Mouse (Mus musculus): ENCODE measurements around the gene Wfs1. TPM values are rescaled to one million over a fixed set of nuclear protein-coding genes. Genes with fewer than 3 reads are reported as not detected.

Gene Wfs1
- polyA plus RNA-seq, 1 experiment from 2014 or later: 12.5 TPM

DNA sequence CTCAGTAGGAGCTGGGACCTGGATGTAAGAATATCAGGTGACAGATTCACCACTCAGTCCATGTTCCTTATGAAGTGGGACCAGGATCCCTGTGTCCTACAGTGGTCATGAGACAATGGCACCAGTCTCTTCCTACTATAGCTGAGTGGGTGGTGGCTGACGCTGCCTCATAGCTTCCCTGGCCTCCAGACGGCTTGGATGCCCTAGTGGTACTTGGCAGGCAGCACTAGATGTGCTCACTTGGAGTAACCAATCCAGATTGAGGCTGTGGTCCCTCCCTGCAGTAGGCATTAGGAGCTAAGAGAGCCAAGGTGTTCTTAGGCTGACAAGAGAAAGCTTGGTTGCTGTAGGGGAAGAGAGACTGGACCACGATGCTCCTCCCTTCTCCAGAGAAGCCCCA, 59.6 kb downstream of the Wfs1 start:
- no peaks in the 10 kb centered on the region for H3K27me3 ChIP-seq
- H3K27ac ChIP-seq (replicated peaks): no peak overlapping the region
- H3K9ac ChIP-seq: no peak overlapping the region
- H3K4me2 ChIP-seq (replicated peaks): no peak overlapping the region
- H3K9me3 ChIP-seq (replicated peaks): no peaks in the 10 kb centered on the region
- no peaks in the 10 kb centered on the region for H3K4me1 ChIP-seq
- no peak for ATAC-seq (ENCODE audit: insufficient number of reproducible peaks, low FRiP score, low TSS enrichment, low read depth)
- no peaks in the 10 kb centered on the region for H3K36me3 ChIP-seq
- WGBS: 67% methylated on average over 3 of the region's 3 CpGs
- no peak overlapping the region for H3K4me3 ChIP-seq (replicated peaks)

DNA sequence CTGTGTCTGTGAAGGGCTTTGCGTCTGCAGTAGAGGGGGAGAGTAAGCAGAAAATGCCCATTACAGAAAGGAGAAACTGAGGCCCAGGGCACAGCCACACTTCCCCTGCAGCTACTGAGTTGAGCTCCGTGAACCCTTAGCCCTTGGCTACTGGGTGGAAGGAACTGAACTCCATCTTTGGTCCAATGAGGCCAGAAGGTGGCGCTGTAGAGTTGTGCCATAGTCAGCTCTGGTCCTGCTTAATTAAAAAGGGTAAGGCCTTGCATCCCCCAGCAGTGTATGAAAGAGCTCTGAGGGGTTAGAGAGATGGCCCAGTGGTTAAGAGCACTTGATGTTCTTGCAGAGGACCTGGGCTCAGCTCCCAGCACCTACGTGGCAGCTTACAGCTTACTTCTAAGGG, 60.3 kb downstream of the Wfs1 start:
- 50% methylated on average over 4 of the region's 4 CpGs for WGBS
- Histone ChIP-seq H3K4me3 (replicated peaks) (no peak overlapping the region), H3K4me2 (replicated peaks) (no peak overlapping the region), H3K27ac (replicated peaks) (no peak overlapping the region), H3K36me3 (no peaks in the 10 kb centered on the region), H3K27me3 (no peaks in the 10 kb centered on the region), H3K4me1 (no peaks in the 10 kb centered on the region), H3K9ac (no peak overlapping the region), H3K9me3 (replicated peaks) (no peaks in the 10 kb centered on the region)
- ATAC-seq (ENCODE audit: insufficient number of reproducible peaks, low FRiP score, low TSS enrichment, low read depth): no peak

DNA sequence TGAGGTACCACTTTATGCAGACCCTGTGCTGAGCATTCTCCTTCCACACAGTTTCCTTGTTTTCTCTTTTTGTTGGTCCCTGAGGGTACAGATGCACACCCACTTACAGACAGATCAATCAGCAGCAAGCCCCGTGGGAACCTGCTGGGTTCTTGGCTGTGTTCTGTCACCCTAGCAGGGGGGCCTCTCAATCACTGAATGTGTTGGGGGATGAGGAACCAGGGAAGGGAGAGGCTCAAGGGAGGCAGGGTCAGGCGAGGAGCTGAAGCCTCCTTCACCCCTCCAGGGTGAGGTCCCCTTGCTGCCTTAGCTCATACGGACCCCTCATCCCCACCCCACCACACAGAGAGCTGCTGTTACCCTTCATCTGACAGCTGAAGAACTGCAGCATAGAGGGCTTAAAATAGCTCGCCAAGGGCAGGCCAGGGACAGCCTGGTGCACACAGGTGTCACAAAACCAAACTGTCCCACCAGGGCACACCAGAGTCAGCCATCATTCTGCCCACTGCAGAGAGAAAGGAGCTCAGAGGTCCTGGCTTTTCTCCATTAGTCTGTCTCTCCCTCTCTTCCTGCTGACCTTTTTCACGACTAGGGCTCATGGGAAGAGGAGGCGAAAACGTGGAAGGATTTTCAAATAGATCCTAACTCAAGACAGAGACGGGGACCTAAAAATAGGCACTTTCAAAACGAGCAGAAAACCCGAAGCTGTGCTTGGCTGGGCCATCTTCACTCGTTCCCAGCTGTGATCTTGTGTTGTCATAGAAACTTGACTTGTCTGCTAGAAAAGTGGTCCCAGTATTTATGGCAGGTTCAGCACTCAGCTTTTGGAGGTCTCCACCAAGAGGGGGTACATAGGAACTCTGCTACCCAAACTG, 64.9 kb downstream of the Wfs1 start:
- Histone ChIP-seq H3K4me3 (replicated peaks) (no peak overlapping the region), H3K36me3 (no peaks in the 10 kb centered on the region), H3K27ac (replicated peaks) (no peak overlapping the region), H3K9me3 (replicated peaks) (no peaks in the 10 kb centered on the region), H3K4me2 (replicated peaks) (no peak overlapping the region), H3K27me3 (no peaks in the 10 kb centered on the region), H3K4me1 (no peaks in the 10 kb centered on the region), H3K9ac (no peak overlapping the region)
- 38% methylated on average over 11 of the region's 11 CpGs for WGBS
- ATAC-seq (ENCODE audit: insufficient number of reproducible peaks, low FRiP score, low TSS enrichment, low read depth): no peak

DNA sequence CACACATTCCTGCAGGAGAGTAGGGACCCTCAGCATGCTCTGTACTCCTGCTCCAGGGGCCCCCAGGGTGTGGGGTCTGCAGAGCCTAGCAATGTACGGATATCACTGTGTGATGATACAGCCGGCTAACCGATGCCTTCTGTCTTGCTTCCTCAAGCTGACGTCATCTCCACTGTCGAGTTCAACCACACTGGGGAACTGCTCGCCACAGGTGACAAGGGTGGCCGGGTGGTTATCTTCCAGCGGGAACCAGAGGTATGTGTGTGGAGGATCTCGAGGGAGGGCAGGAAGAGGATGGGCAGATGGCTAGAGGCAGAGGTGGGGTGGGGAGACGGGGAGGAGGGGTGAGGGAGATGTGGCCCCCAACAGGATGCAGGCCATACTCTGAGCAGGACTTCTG, 66.2 kb downstream of the Wfs1 start:
- Histone ChIP-seq H3K9ac (no peak overlapping the region), H3K4me2 (replicated peaks) (no peak overlapping the region), H3K36me3 (no peaks in the 10 kb centered on the region), H3K27me3 (no peaks in the 10 kb centered on the region), H3K4me1 (peaks cover 5% of the 10 kb centered on the region; the same call in 1 of the 2 replicates), H3K27ac (replicated peaks) (no peak overlapping the region), H3K9me3 (replicated peaks) (no peaks in the 10 kb centered on the region), H3K4me3 (replicated peaks) (no peak overlapping the region)
- 67% methylated on average over 10 of the region's 10 CpGs for WGBS
- no peak for ATAC-seq (ENCODE audit: insufficient number of reproducible peaks, low FRiP score, low TSS enrichment, low read depth)

DNA sequence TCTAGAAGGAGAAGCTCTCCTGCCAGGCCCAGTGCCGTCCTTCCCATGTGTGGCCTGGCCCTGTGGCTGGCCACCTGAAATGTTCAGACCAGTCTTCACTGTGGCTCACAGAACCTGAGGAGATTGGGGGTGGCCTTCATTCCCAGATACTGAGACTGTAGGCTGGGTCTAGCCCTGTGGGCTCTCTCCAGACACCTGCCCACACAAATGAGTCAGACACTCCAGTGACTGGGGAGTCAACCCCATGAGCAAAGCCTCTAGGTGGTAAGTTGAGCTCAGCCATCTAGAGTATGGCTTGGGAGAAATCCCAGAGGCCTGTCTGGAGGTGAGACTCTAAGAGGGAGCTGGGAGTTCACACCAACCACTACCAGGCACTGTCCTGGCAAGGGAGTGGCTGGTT, 67.1 kb downstream of the Wfs1 start:
- no peak for ATAC-seq (ENCODE audit: insufficient number of reproducible peaks, low FRiP score, low TSS enrichment, low read depth)
- no peak overlapping the region for H3K4me2 ChIP-seq (replicated peaks)
- H3K9ac ChIP-seq: no peak overlapping the region

DNA sequence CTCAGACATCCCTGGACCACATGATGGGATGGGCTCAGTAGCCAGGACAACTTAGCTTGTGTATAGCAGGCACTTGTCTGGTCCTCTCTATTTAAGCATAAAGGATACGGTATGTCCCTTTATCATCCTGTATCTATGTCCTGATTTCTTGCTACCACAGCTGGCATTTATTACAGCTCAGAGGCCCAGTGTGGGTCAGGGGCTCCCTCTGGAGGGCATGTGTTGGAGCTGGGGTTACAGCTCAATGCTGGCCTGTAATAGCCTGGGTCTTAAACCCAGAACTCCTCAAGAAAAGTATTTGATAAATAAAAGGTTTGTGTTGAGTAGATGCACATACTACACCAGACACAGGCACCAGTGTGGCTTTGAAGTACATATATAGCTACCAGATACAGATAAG, 68.9 kb downstream of the Wfs1 start:
- 35% methylated on average over 1 of the region's 1 CpGs for WGBS
- ATAC-seq (ENCODE audit: insufficient number of reproducible peaks, low FRiP score, low TSS enrichment, low read depth): no peak
- no peaks in the 10 kb centered on the region for H3K9me3 ChIP-seq (replicated peaks)
- H3K27me3 ChIP-seq: no peaks in the 10 kb centered on the region
- peaks cover 5% of the 10 kb centered on the region; the same call in 1 of the 2 replicates for H3K4me1 ChIP-seq
- no peak overlapping the region for H3K4me2 ChIP-seq (replicated peaks)
- no peaks in the 10 kb centered on the region for H3K36me3 ChIP-seq
- no peak overlapping the region for H3K9ac ChIP-seq
- no peak overlapping the region for H3K4me3 ChIP-seq (replicated peaks)
- no peak overlapping the region for H3K27ac ChIP-seq (replicated peaks)

More for the DNA sequence above, 67.1 kb downstream of the Wfs1 start:
- no peak overlapping the region for H3K27ac ChIP-seq (replicated peaks)
- H3K27me3 ChIP-seq: no peaks in the 10 kb centered on the region
- WGBS: 88% methylated on average over 1 of the region's 1 CpGs
- no peak overlapping the region for H3K4me3 ChIP-seq (replicated peaks)
- H3K9me3 ChIP-seq (replicated peaks): no peaks in the 10 kb centered on the region
- H3K36me3 ChIP-seq: no peaks in the 10 kb centered on the region
- peaks cover 5% of the 10 kb centered on the region; the same call in 1 of the 2 replicates for H3K4me1 ChIP-seq

DNA sequence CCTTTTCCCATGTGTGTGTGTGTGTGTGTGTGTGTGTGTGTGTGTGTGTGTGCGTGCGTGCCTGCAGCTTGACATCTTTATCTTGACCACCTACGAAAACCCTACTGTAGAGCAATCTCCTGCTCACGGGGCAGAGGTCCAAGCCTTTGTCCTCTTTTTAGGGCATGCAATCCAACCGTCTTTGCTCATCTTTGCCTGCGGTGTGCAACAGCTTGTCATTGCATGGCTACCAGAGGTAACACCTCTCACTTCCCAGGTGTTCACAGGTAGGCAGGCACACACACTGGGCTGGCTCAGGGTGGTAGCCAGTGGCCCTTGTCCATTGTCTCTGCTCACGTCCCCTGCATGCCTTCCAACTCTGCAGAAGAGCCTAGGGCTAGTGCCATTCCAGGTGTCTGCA, 71.0 kb downstream of the Wfs1 start:
- H3K4me1 ChIP-seq: peaks cover 5% of the 10 kb centered on the region; the same call in 1 of the 2 replicates
- H3K27me3 ChIP-seq: no peaks in the 10 kb centered on the region
- no peaks in the 10 kb centered on the region for H3K36me3 ChIP-seq
- H3K4me3 ChIP-seq (replicated peaks): no peak overlapping the region
- H3K4me2 ChIP-seq (replicated peaks): no peak overlapping the region
- no peaks in the 10 kb centered on the region for H3K9me3 ChIP-seq (replicated peaks)
- no peak for ATAC-seq (ENCODE audit: insufficient number of reproducible peaks, low FRiP score, low TSS enrichment, low read depth)
- 74% methylated on average over 7 of the region's 7 CpGs for WGBS
- no peak overlapping the region for H3K9ac ChIP-seq
- no peak overlapping the region for H3K27ac ChIP-seq (replicated peaks)

DNA sequence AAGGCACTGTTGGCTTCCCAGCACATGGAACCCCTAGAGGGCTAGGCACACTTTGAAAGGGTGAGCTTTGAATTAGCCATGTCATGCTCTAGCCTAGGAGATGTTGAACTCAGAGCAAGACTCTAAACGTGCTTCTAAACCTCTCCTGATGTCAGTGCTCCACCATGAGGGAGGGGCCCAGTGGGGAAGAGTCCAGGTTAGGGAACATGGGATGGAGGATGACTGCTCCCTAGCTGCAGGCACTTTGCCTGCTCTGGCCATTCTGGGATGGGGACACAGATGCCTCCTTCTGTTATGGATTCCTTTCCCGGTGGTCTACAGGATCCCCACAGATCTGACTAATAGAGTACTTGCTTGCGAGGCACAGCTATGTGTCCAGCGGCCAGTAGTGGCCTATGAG, 71.8 kb downstream of the Wfs1 start:
- ATAC-seq (ENCODE audit: insufficient number of reproducible peaks, low FRiP score, low TSS enrichment, low read depth): no peak
- WGBS: 82% methylated on average over 4 of the region's 4 CpGs
- H3K4me2 ChIP-seq (replicated peaks): no peak overlapping the region
- peaks cover 5% of the 10 kb centered on the region; the same call in 1 of the 2 replicates for H3K4me1 ChIP-seq
- H3K27ac ChIP-seq (replicated peaks): no peak overlapping the region
- H3K9me3 ChIP-seq (replicated peaks): no peaks in the 10 kb centered on the region
- H3K36me3 ChIP-seq: no peaks in the 10 kb centered on the region
- H3K4me3 ChIP-seq (replicated peaks): no peak overlapping the region
- H3K27me3 ChIP-seq: no peaks in the 10 kb centered on the region; the same call in 1 of the 2 replicates
- H3K9ac ChIP-seq: no peak overlapping the region

DNA sequence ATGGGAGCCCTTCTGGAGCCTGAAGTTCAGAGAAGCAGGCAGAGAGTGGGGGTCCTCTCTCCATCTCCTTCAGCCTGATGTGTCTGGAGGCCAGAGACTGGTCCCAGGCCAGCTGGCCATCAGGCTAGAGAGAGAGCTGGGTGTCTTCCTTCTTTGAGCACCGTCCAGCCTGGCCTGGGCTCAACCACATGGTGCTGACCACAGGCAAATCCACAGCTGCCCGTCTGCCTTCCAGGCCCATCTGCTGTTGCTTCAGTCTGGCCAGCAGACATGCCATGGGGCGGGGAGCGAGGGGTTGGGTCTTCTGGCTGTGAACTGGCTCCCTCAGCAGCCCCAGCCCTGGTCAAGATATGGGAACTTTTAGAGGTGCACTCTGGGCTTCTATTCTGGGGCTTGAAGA, 72.4 kb downstream of the Wfs1 start:
- Histone ChIP-seq H3K4me2 (replicated peaks) (no peak overlapping the region), H3K9me3 (replicated peaks) (no peaks in the 10 kb centered on the region), H3K4me3 (replicated peaks) (no peak overlapping the region), H3K36me3 (no peaks in the 10 kb centered on the region), H3K4me1 (peaks cover 5% of the 10 kb centered on the region; the same call in 1 of the 2 replicates), H3K27me3 (peaks cover 6% of the 10 kb centered on the region; the same call in 1 of the 2 replicates), H3K9ac (no peak overlapping the region), H3K27ac (replicated peaks) (no peak overlapping the region)
- WGBS: 73% methylated on average over 4 of the region's 4 CpGs
- ATAC-seq (ENCODE audit: insufficient number of reproducible peaks, low FRiP score, low TSS enrichment, low read depth): no peak

Other genes starting within 250 kb of the Wfs1 start
- gene Bloc1s4, start 240.6 kb downstream of the Wfs1 start, polyA plus RNA-seq (2015; fragmentation: Nextera tagmentation; extraction: Ambion mirVana): 31.2 and 34.1 TPM in 2 replicates
- gene Mrfap1, start 192.4 kb downstream of the Wfs1 start, polyA plus RNA-seq (2015; fragmentation: Nextera tagmentation; extraction: Ambion mirVana): 531 and 564 TPM in 2 replicates
- 22.1 and 24.9 TPM in 2 replicates for gene Man2b2, start 158.6 kb downstream of the Wfs1 start, polyA plus RNA-seq (2015; fragmentation: Nextera tagmentation; extraction: Ambion mirVana)
- gene Ppp2r2c, start 120.7 kb downstream of the Wfs1 start, polyA plus RNA-seq (2015; fragmentation: Nextera tagmentation; extraction: Ambion mirVana): 0.92 and 1.0 TPM in 2 replicates
- gene Gm1043, start 96.2 kb upstream of the Wfs1 start, polyA plus RNA-seq (2015; fragmentation: Nextera tagmentation; extraction: Ambion mirVana): 0.03 TPM in 1 of 2 replicates, not detected in the other

Data from embryonic facial prominence, embryonic 15.5 days (tissue).